Mouse (Mus musculus) hindbrain, embryonic 13.5 days (tissue): ENCODE data around the gene Yaf2. TPM values are rescaled to one million over a fixed set of nuclear protein-coding genes. Genes with fewer than 3 reads are reported as not detected.

Experiments used
- polyA plus RNA-seq: library from polyadenylated mRNA; unstranded; fragments of >200 nt; fragmentation: Nextera tagmentation; extraction: Ambion mirVana; gene quantifications from 2 replicates; pipeline ENCODE4 v1.2.1, GENCODE M21; 2015

Yaf2 gene
- polyA plus RNA-seq, 1 experiment from 2014 or later = 110 TPM

Other genes starting within 250 kb of the Yaf2 start
- gene Gxylt1, start 61.8 kb downstream of the Yaf2 start, polyA plus RNA-seq = 7.8 and 8.7 TPM in 2 replicates
- 179 and 185 TPM in 2 replicates for gene Zcrb1, start 61.4 kb upstream of the Yaf2 start, polyA plus RNA-seq
- 48.3 and 52.2 TPM in 2 replicates for gene Pphln1, start 61.4 kb upstream of the Yaf2 start, polyA plus RNA-seq